Mouse (Mus musculus): ENCODE data around the gene Col5a1. TPM values are rescaled to one million over a fixed set of nuclear protein-coding genes. Genes with fewer than 3 reads are reported as not detected.
A peak's percentile ranks its signal among the peaks of the same experiment; 100 is the strongest.

Gene Col5a1
- polyA plus RNA-seq, 1 experiment from 2014 or later: 39.5 TPM

GRCm38 (mm10) chr2:27905411-27905810 lies 19.2 kb downstream of the Col5a1 start:
- H3K4me1 ChIP-seq (replicated peaks; ENCODE audit: control insufficient read depth, insufficient read depth, low read length): no peaks in the 10 kb centered on the region
- no peaks in the 10 kb centered on the region for H3K36me3 ChIP-seq (ENCODE audit: control insufficient read depth, insufficient read depth)
- no peak for ATAC-seq
- TF ChIP-seq CTCF (IDR thresholded peaks at IDR 0.05; ENCODE audit: low read depth): no peak
- WGBS: 46% methylated on average over 2 of the region's 2 CpGs
- no peak overlapping the region for H3K27ac ChIP-seq (ENCODE audit: low read depth, low read length)
- no peaks in the 10 kb centered on the region for H3K27me3 ChIP-seq (replicated peaks; ENCODE audit: control insufficient read depth, insufficient read depth, low read length)
- H3K4me3 ChIP-seq (ENCODE audit: low read depth, low read length): no peak overlapping the region
- H3K9ac ChIP-seq (ENCODE audit: low read depth, low read length): no peak overlapping the region
- H3K9me3 ChIP-seq (ENCODE audit: control insufficient read depth): no peaks in the 10 kb centered on the region
- no peak overlapping the region for H3K4me2 ChIP-seq (replicated peaks; ENCODE audit: low read depth)

GRCm38 (mm10) chr2:27910501-27910900 lies 24.3 kb downstream of the Col5a1 start:
- WGBS: 94% methylated on average over 3 of the region's 3 CpGs
- Histone ChIP-seq H3K4me2 (replicated peaks; ENCODE audit: low read depth) (no peak overlapping the region), H3K4me1 (replicated peaks; ENCODE audit: control insufficient read depth, insufficient read depth, low read length) (no peaks in the 10 kb centered on the region)

GRCm38 (mm10) chr2:27912546-27913275 lies 26.5 kb downstream of the Col5a1 start:
- no peaks in the 10 kb centered on the region for H3K9me3 ChIP-seq (ENCODE audit: control insufficient read depth)
- no peaks in the 10 kb centered on the region for H3K27me3 ChIP-seq (replicated peaks; ENCODE audit: control insufficient read depth, insufficient read depth, low read length)
- H3K4me3 ChIP-seq (ENCODE audit: low read depth, low read length): no peak overlapping the region
- ATAC-seq: no peak
- H3K27ac ChIP-seq (ENCODE audit: low read depth, low read length): no peak overlapping the region
- H3K36me3 ChIP-seq (ENCODE audit: control insufficient read depth, insufficient read depth): no peaks in the 10 kb centered on the region
- no peak overlapping the region for H3K9ac ChIP-seq (ENCODE audit: low read depth, low read length)
- 65% methylated on average over 1 of the region's 1 CpGs for WGBS
- TF ChIP-seq CTCF (IDR thresholded peaks at IDR 0.05; ENCODE audit: low read depth): no peak
- H3K4me1 ChIP-seq (replicated peaks; ENCODE audit: control insufficient read depth, insufficient read depth, low read length): no peaks in the 10 kb centered on the region
- H3K4me2 ChIP-seq (replicated peaks; ENCODE audit: low read depth): no peak overlapping the region

More at GRCm38 (mm10) chr2:27910501-27910900, 24.3 kb downstream of the Col5a1 start:
- Histone ChIP-seq H3K36me3 (ENCODE audit: control insufficient read depth, insufficient read depth) (no peaks in the 10 kb centered on the region), H3K4me3 (ENCODE audit: low read depth, low read length) (no peak overlapping the region), H3K27ac (ENCODE audit: low read depth, low read length) (no peak overlapping the region), H3K9me3 (ENCODE audit: control insufficient read depth) (no peaks in the 10 kb centered on the region), H3K27me3 (replicated peaks; ENCODE audit: control insufficient read depth, insufficient read depth, low read length) (no peaks in the 10 kb centered on the region), H3K9ac (ENCODE audit: low read depth, low read length) (no peak overlapping the region)
- TF ChIP-seq CTCF (IDR thresholded peaks at IDR 0.05; ENCODE audit: low read depth): no peak
- no peak for ATAC-seq

GRCm38 (mm10) chr2:27915726-27916125 lies 29.5 kb downstream of the Col5a1 start:
- no peak overlapping the region for H3K9ac ChIP-seq (ENCODE audit: low read depth, low read length)
- H3K4me3 ChIP-seq (ENCODE audit: low read depth, low read length): no peak overlapping the region
- no peaks in the 10 kb centered on the region for H3K27me3 ChIP-seq (replicated peaks; ENCODE audit: control insufficient read depth, insufficient read depth, low read length)
- WGBS: 53% methylated on average over 4 of the region's 4 CpGs
- no peak overlapping the region for H3K4me2 ChIP-seq (replicated peaks; ENCODE audit: low read depth)
- peak; percentile 76 for TF ChIP-seq CTCF (IDR thresholded peaks at IDR 0.05; ENCODE audit: low read depth)
- no peaks in the 10 kb centered on the region for H3K9me3 ChIP-seq (ENCODE audit: control insufficient read depth)
- no peak overlapping the region for H3K27ac ChIP-seq (ENCODE audit: low read depth, low read length)
- ATAC-seq: no peak
- H3K4me1 ChIP-seq (replicated peaks; ENCODE audit: control insufficient read depth, insufficient read depth, low read length): no peaks in the 10 kb centered on the region
- H3K36me3 ChIP-seq (ENCODE audit: control insufficient read depth, insufficient read depth): no peaks in the 10 kb centered on the region

- Histone ChIP-seq H3K27me3 (replicated peaks; ENCODE audit: control insufficient read depth, insufficient read depth, low read length) (no peaks in the 10 kb centered on the region), H3K36me3 (ENCODE audit: control insufficient read depth, insufficient read depth) (no peaks in the 10 kb centered on the region), H3K9ac (ENCODE audit: low read depth, low read length) (no peak overlapping the region), H3K9me3 (ENCODE audit: control insufficient read depth) (no peaks in the 10 kb centered on the region), H3K4me3 (ENCODE audit: low read depth, low read length) (no peak overlapping the region), H3K4me1 (replicated peaks; ENCODE audit: control insufficient read depth, insufficient read depth, low read length) (no peaks in the 10 kb centered on the region), H3K27ac (ENCODE audit: low read depth, low read length) (no peak overlapping the region), H3K4me2 (replicated peaks; ENCODE audit: low read depth) (no peak overlapping the region)
- WGBS: 18% methylated on average over 2 of the region's 2 CpGs
- no peak for TF ChIP-seq CTCF (IDR thresholded peaks at IDR 0.05; ENCODE audit: low read depth)
- no peak for ATAC-seq
These were observed 30.1 kb downstream of the Col5a1 start for GRCm38 (mm10) chr2:27916316-27916715.

GRCm38 (mm10) chr2:27917177-27917576 lies 31.0 kb downstream of the Col5a1 start:
- TF ChIP-seq CTCF (IDR thresholded peaks at IDR 0.05; ENCODE audit: low read depth): no peak
- WGBS: 87% methylated on average over 3 of the region's 3 CpGs
- Histone ChIP-seq H3K9me3 (ENCODE audit: control insufficient read depth) (no peaks in the 10 kb centered on the region), H3K27ac (ENCODE audit: low read depth, low read length) (no peak overlapping the region), H3K4me2 (replicated peaks; ENCODE audit: low read depth) (no peak overlapping the region), H3K4me1 (replicated peaks; ENCODE audit: control insufficient read depth, insufficient read depth, low read length) (no peaks in the 10 kb centered on the region), H3K36me3 (ENCODE audit: control insufficient read depth, insufficient read depth) (no peaks in the 10 kb centered on the region), H3K9ac (ENCODE audit: low read depth, low read length) (no peak overlapping the region), H3K4me3 (ENCODE audit: low read depth, low read length) (no peak overlapping the region), H3K27me3 (replicated peaks; ENCODE audit: control insufficient read depth, insufficient read depth, low read length) (no peaks in the 10 kb centered on the region)
- no peak for ATAC-seq

All from intestine, postnatal 0 days (tissue).